Mouse (Mus musculus) splenic B cell, adult 2 months (primary cell): ENCODE measurements around the gene Gm11273.
"Not testable (repeated sequence)": the region's sequence is repeated elsewhere in the genome, so short reads cannot be mapped to it uniquely, and the experiment has no call there.

Experiments
- DNase-seq: peaks from one replicate; pipeline ENCODE4 v3.0.0-alpha.2; 2011; ENCODE audit warnings: low read depth, low spot score
- H3K27me3 ChIP-seq: 2 replicates; pipeline ENCODE4 v1.6.1; 2012; ENCODE audit warnings: mild to moderate bottlenecking, low read length, moderate library complexity, mixed read lengths; ENCODE audit not compliant: control insufficient read depth, poor library complexity, insufficient read depth, severe bottlenecking
- H3K36me3 ChIP-seq: 2 replicates; pipeline ENCODE4 v1.6.1; 2012; ENCODE audit warnings: mild to moderate bottlenecking, low read length, moderate library complexity, mixed read lengths; ENCODE audit not compliant: control insufficient read depth, poor library complexity, insufficient read depth, severe bottlenecking

Gm11273 gene

DNA sequence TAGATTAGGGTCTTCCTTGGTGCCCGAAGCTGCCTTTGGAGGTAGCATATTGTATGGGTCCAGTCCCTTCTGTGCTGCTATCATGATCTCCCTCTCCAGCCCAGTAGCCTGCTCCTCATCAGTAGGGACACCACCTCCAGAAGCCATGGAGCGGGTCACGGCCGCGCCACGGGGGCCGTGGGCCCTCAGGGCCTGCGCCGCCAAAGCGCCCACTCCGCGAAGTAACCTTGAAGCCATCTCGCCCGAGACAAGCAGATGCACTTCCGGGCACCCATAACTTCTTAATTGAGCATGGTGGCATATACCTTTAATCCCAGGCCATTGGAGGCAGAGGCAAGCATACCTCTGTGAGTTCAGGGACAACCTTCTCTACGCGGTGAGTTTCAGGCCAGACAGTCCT, at the start of gene Gm11273:
Gm11273 (minus strand) TSS at position 237 of the 400 bp plus-strand sequence.
- not testable (repeated sequence) for H3K36me3 ChIP-seq, DNase-seq, H3K27me3 ChIP-seq

DNA sequence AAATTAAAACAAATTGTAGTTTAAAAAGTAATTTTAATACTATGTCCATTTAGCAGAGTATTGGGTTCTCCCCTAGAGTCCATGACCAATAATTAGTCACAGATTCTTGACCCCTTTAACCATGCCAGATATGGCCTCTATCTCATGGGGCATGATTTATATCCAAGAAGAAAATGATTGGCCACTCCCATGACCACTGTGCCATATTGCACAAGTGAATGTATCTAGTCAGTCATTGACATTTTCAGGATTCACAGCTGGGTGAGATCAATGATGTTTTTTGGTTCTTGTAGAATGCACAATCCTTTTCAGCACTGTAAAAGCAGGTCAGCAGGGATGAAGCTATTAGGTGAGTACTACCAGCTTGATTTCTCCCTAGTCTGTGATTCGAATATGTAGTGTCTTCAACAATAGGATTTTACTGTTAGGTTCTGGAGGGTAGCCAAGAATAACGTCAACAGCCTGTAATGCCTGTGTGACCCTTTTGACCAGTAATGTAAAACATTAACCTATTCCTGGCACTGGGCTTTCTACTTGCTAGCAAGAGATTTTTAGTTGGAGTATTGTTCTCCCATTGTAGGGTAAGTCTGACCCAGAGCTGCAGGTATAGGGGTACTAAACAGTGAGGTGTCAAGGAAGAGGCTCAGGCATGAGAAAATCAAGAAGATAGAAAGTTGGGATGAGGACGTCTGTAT, 49.3 kb upstream of the Gm11273 start:
- no peak for DNase-seq
- H3K36me3 ChIP-seq: no peaks in the 10 kb centered on the region
- H3K27me3 ChIP-seq: no peaks in the 10 kb centered on the region

DNA sequence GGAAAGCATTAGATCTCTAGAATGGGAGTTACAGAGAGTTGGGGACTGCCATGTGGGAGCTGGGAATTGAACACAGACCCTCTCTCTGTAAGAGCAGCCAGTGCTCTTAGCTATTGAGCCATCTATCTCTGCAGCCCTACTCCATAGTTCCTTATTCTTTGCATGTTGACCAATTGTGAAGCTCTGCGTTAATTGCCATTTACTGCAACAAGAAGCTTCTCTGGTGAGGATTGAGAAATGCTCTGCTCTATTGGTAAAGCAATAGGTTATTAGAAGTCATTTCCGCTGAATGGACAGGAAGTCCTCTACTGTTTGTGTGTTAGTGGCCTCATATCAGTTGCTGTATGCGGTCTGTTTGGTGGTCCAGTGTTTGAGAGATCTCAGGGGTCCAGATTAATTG, 48.3 kb upstream of the Gm11273 start:
- Histone ChIP-seq H3K36me3 (no peaks in the 10 kb centered on the region), H3K27me3 (no peaks in the 10 kb centered on the region)
- no peak for DNase-seq

GRCm38 (mm10) chr13:21542708-21543107, 41.5 kb upstream of the Gm11273 start, which contains the start of gene Olfr1366:
Gene Olfr1366 (minus strand): TSS chr13:21542808.
- no peaks in the 10 kb centered on the region for H3K27me3 ChIP-seq

GRCm38 (mm10) chr13:21530781-21531201, 29.6 kb upstream of the Gm11273 start, which contains the start of gene Zkscan8:
Gene Zkscan8 (minus strand): TSS chr13:21531120.
- Histone ChIP-seq H3K27me3 (no peaks in the 10 kb centered on the region), H3K36me3 (no peaks in the 10 kb centered on the region)
- DNase-seq: peak; percentile 92

More at GRCm38 (mm10) chr13:21542708-21543107, 41.5 kb upstream of the Gm11273 start, which contains the start of gene Olfr1366:
- no peaks in the 10 kb centered on the region for H3K36me3 ChIP-seq
- no peak for DNase-seq

GRCm38 (mm10) chr13:21530136-21530535, 28.9 kb upstream of the Gm11273 start:
- H3K27me3 ChIP-seq: no peaks in the 10 kb centered on the region
- H3K36me3 ChIP-seq: no peaks in the 10 kb centered on the region
- DNase-seq: no peak

GRCm38 (mm10) chr13:21506221-21506649, 5.0 kb upstream of the Gm11273 start:
- Histone ChIP-seq H3K27me3 (no peaks in the 10 kb centered on the region), H3K36me3 (no peaks in the 10 kb centered on the region)
- peak; percentile 88 for DNase-seq

GRCm38 (mm10) chr13:21502296-21502695, 1.1 kb upstream of the Gm11273 start:
- no peak for DNase-seq
- H3K27me3 ChIP-seq: no peaks in the 10 kb centered on the region
- H3K36me3 ChIP-seq: no peaks in the 10 kb centered on the region

DNA sequence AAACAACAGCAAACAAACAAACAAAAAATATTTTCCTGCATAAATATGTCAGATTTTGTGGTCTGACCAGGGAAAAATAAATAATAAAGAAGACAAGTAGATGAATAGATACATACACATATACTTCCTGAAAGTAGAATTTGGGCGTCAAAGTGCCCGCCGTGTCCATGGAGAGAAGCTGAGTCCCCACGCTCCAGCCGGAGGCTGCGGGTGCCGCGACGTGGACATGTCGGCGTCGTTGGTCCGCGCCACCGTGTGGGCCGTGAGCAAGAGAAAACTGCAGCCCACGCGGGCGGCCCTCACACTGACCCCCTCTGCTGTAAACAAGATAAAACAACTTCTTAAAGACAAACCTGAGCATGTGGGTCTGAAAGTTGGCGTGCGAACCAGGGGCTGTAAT, 6.1 kb downstream of the Gm11273 start, which contains the start of gene AK157302:
AK157302 (plus strand) TSS at position 144 of the 400 bp plus-strand sequence.
- no peak for DNase-seq
- H3K27me3 ChIP-seq: no peaks in the 10 kb centered on the region

DNA sequence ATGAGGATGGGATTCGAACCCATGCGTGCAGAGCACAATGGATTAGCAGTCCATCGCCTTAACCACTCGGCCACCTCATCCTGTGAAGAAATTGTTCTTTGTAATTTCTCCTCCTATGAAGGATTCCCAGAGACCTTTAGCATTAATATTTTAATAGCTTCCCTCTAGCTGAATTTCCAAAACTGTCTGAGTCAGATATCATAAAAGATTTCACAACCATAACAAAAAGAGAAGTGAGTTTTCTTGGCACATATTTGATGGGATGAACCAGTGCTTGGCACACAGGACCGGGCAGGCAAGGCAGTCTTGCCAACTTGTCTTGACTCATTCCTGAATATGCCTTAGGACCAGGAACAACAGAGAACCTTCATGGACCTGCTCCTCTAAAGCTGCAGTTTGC, 8.4 kb downstream of the Gm11273 start:
- Histone ChIP-seq H3K36me3 (no peaks in the 10 kb centered on the region), H3K27me3 (no peaks in the 10 kb centered on the region)
- no peak for DNase-seq

More for the DNA sequence above, 6.1 kb downstream of the Gm11273 start, which contains the start of gene AK157302:
- H3K36me3 ChIP-seq: no peaks in the 10 kb centered on the region

DNA sequence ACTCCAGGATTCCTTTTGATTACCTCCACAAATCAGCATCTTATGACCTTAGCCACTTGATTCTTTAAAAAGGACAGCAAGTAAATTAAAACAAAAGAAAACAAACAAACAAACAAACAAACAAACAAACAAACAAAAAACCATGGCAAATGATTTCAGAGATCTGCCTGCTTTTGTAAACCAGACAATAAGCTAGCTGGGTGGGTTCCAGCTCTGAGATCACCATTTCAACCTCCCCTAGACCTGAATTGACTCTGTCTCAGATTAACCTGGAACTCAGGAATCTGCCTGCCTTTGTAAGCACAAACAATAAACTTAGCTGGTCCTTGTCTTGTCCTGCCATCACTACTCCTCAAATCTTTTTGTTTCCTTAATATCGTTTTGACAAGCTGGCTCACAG, 14.3 kb downstream of the Gm11273 start:
- no peak for DNase-seq
- Histone ChIP-seq H3K27me3 (no peaks in the 10 kb centered on the region), H3K36me3 (no peaks in the 10 kb centered on the region)

GRCm38 (mm10) chr13:21478759-21479670, 22.2 kb downstream of the Gm11273 start, which contains the start of the genes Zkscan4 and Gm10065:
Gene Zkscan4 (plus strand): TSS chr13:21478907.
Gene Gm10065 (minus strand): TSS chr13:21479441.
- not testable (repeated sequence) for H3K36me3 ChIP-seq, DNase-seq, H3K27me3 ChIP-seq

GRCm38 (mm10) chr13:21472427-21472826, 28.8 kb downstream of the Gm11273 start:
- DNase-seq: no peak
- H3K27me3 ChIP-seq: no peaks in the 10 kb centered on the region

DNA sequence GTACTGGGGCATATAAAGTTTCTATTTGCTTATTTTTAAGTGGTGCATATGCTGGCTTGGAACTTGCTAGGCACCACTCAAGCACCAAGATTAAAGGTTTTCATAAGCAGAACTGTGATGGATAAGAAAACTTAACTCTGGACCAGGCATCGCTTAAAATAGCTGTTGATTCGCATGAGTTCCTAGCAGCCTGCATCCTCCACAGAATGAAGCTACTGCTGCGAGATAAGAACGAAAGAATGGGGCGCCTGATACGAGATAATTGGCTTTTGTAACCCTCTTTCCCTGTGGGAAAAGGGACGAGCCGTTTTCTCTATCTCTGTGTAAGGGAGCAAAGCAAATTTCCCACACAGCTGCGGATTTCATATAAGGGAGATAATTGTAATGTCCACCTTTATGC, 32.1 kb downstream of the Gm11273 start:
- no peak for DNase-seq
- Histone ChIP-seq H3K27me3 (no peaks in the 10 kb centered on the region), H3K36me3 (no peaks in the 10 kb centered on the region)

More at GRCm38 (mm10) chr13:21472427-21472826, 28.8 kb downstream of the Gm11273 start:
- no peaks in the 10 kb centered on the region for H3K36me3 ChIP-seq
